Mouse (Mus musculus): ENCODE results near the gene Chrnb2.
A peak's percentile ranks its signal among the peaks of the same experiment; 100 is the strongest.

The Chrnb2 gene

DNA sequence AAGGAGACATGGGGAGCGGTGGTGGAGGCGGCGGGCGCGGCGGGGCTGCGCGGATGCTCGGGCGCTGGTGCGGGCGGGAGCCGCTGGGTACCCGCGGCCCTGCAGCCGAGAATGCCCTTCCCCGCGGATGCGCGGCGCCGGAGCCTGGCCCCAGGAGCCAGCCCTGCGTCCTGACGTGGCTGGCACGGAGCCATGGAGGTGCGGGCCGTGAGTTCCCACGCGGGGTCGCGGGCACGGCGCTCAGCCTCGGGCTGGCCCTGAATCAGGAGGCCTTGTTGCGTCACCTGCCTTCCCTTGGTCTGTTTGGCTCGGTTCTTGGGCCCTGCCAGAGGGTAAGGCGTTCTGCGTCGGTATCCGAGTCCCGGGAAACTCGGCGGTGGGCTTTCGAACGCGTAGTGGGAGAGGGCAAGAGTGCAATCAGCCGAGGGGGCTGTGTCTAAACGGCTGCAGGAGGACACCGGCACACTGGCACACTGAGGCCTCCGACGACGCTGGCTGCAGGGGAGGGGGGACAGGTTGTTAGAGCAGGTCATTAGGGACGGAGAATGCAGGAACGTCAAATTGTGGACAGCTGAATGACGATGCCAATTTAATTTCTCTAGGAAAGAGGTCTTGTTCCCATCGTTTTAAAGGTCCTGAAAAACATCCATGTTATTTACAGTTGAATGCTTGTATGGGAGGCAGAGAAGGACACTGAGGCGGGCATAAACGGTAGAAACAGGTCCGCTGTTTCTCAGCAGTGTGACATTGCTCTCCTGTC is 49.0 kb downstream of the Chrnb2 start:
- DNase-seq (ENCODE audit: low read depth, low spot score) = peak; percentile 76

DNA sequence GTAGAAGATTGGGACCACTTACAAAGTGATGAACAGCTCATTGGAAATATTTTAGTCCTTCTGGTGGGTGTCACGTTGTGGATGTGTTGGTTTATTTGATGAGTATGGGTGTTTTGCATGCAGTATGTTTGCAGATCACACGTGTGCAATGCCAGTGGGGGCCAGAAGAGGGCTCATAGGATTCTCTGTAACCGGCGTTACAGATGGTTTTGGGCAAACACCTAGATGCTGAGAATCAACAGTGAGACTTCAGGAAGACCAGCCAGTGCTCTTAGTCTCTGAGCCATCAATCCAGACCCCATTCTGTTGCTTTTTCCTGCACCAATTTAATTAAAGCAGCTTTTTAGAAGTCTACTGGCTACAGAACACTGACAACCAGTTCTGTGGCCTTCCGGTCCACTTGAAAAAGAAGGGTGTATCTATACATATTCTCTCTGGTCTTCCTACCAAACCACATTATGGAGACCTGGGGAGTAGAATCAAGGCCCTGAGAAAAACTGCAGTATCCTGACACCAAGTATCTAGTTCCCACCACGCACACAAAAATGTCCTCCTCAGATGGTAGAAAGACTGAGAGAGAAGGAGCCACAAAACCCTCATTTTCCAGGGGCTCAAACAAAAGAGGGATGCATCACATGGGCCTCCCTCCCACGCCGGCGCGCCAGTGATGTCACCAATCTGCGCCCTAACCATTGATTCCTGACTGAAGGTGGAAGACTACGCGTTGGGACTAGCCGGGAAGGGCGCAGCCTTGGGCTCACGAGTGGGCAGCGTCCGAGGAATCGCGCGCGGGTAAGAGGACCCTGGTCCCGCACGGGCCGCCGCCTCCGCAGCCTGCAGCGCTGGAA is 49.8 kb downstream of the Chrnb2 start, which contains the start of gene Adar:
TSS of gene Adar (plus strand) at position 664 of the 848 bp plus-strand sequence.
- peak; percentile 96 for DNase-seq (ENCODE audit: low read depth, low spot score)

DNA sequence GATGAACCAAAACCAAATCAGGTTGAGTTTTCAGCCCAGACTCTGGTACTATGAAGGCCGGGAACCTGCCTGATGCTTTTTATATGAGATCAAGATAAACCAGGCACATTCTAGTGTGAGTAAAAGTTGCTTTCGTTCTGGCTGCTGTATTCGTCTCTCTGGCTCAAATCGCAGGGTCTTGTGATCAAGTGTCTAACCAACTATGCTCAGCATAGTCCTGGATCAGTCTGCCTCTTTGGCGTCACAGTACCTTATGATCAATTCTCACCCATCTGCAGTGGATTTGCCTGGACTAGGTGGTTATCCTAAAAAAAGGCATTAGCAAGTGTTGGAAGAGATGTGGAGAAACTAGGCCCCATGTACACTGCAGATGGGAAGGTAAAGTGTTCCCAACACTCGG is 60.4 kb downstream of the Chrnb2 start:
- no peak for DNase-seq (ENCODE audit: low read depth, low spot score)

DNA sequence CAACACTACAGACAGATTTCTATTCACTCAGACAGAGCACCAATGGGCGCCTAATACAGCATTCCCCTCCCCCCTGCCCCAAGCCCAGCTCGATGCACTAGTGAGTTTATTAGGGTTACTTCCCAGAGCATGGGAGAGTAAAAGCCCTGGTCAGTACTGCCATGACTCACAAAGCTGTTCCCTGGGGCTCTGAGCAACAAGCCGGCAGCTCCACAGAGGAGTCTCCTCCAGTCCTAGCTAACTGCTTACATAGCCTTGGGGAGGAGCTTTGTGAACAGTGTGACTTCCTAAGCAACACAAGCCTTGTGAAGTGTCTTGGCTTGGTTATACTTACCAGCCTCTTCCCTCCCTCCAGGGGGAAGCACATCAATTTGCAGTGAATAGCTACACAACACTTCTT is 60.8 kb downstream of the Chrnb2 start:
- no peak for DNase-seq (ENCODE audit: low read depth, low spot score)

DNA sequence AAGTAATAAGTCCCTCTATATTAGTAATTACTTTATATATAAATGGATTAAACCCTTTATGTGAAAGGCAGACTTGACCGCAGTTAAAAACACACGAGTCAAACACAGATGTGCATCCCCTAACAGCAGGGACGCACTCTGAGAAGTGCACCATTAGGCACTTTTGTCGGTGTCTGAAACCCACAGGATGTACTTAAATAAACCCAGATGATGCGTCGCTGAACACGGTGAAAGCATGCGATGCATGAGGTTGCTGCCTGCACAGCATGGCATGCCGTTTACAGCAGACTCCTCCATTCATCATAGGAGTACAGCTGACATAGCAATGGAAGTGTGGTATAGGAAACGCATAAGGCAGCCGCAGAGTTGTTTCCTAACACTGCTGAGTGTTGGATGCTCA is 64.0 kb downstream of the Chrnb2 start:
- no peak for DNase-seq (ENCODE audit: low read depth, low spot score)

DNA sequence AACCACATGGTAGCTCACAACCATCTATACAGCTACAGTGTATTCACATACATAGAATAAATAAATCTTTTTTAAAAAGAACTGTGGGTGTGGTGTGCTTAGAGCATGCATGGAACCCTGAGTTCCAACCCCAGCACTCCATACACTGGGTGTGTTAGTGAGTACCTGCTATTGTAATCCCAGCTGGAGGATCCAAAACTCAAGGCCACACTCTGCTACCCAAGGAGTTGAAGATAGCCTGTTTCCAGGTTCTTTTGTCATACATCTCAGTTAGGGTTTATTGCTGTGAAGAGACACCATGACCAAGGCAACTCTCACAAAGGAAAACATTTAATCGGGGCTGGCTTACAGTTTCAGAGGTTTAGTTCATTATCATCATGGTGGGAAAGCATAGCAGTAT is 65.5 kb downstream of the Chrnb2 start:
- no peak for DNase-seq (ENCODE audit: low read depth, low spot score)
